Mouse (Mus musculus): ENCODE data around the gene Galnt9.

DNA sequence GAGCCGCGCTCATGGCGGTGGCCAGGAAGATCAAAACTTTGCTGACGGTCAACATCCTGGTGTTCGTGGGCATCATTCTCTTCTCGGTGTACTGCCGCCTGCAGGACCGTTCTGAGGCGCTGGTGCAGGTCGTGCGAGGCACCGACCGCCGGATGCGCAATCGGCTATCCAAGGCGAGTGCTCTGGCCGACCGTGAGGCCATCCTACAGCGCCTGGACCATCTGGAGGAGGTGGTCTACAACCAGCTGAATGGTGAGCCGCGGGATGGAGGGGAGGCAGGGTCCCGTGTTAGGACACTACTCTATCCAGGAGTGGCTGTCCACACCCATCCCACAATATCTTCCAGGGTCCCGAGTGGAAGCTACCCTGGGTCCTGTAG is 525 bp downstream of the Galnt9 start:
- TF ChIP-seq EP300 (IDR thresholded peaks at IDR 0.05; ENCODE audit: low read depth) = no peak
- TF ChIP-seq CTCF (IDR thresholded peaks at IDR 0.05; ENCODE audit: low read depth) = 0 out of 2 replicates have a peak, but pooled peaks have one; percentile 23
